Mouse (Mus musculus) lung, postnatal 25 days (tissue): ENCODE results near the gene Shisa6.
"Not testable (repeated sequence)": the region's sequence is repeated elsewhere in the genome, so short reads cannot be mapped to it uniquely, and the experiment has no call there.

ENCODE experiments used
- DNase-seq: peaks from one replicate; pipeline ENCODE4 v3.0.0; 2022; ENCODE audit warnings: low spot score

The Shisa6 gene

GRCm38 (mm10) chr11:66482501-66482900, 43.3 kb downstream of the Shisa6 start:
- DNase-seq: no peak

- no peak for DNase-seq
Measured at GRCm38 (mm10) chr11:66442631-66443030, 83.1 kb downstream of the Shisa6 start.

GRCm38 (mm10) chr11:66426129-66426528, 99.6 kb downstream of the Shisa6 start:
- DNase-seq: no peak

- no peak for DNase-seq
Measured at GRCm38 (mm10) chr11:66418216-66418615, 107.5 kb downstream of the Shisa6 start.

GRCm38 (mm10) chr11:66408721-66409120, 117.0 kb downstream of the Shisa6 start:
- not testable (repeated sequence) for DNase-seq

GRCm38 (mm10) chr11:66400036-66400435, 125.7 kb downstream of the Shisa6 start:
- DNase-seq: no peak

GRCm38 (mm10) chr11:66387561-66387960, 138.2 kb downstream of the Shisa6 start:
- DNase-seq: no peak

GRCm38 (mm10) chr11:66371796-66372195, 154.0 kb downstream of the Shisa6 start:
- DNase-seq: no peak

- no peak for DNase-seq
Measured at GRCm38 (mm10) chr11:66369764-66370163, 156.0 kb downstream of the Shisa6 start.

GRCm38 (mm10) chr11:66366809-66367685, 158.7 kb downstream of the Shisa6 start:
- no peak for DNase-seq

- no peak for DNase-seq
Measured at GRCm38 (mm10) chr11:66359811-66360210, 166.0 kb downstream of the Shisa6 start.

GRCm38 (mm10) chr11:66344822-66345221, 180.9 kb downstream of the Shisa6 start:
- peak; percentile 16 for DNase-seq

GRCm38 (mm10) chr11:66336313-66336712, 189.5 kb downstream of the Shisa6 start:
- DNase-seq: no peak

GRCm38 (mm10) chr11:66312764-66313163, 213.0 kb downstream of the Shisa6 start:
- DNase-seq: no peak

GRCm38 (mm10) chr11:66304396-66304795, 221.4 kb downstream of the Shisa6 start:
- DNase-seq: no peak

- DNase-seq: no peak
Measured at GRCm38 (mm10) chr11:66274707-66275081, 251.1 kb downstream of the Shisa6 start.

- DNase-seq: no peak
Measured at GRCm38 (mm10) chr11:66273904-66274706, 251.7 kb downstream of the Shisa6 start.

- no peak for DNase-seq
Measured at GRCm38 (mm10) chr11:66267029-66267428, 258.7 kb downstream of the Shisa6 start.

GRCm38 (mm10) chr11:66265336-66265990, 260.3 kb downstream of the Shisa6 start:
- no peak for DNase-seq

- no peak for DNase-seq
Measured at GRCm38 (mm10) chr11:66260205-66260604, 265.6 kb downstream of the Shisa6 start.

- DNase-seq: no peak
Measured at GRCm38 (mm10) chr11:66258851-66259250, 266.9 kb downstream of the Shisa6 start.

- no peak for DNase-seq
Measured at GRCm38 (mm10) chr11:66247115-66247514, 278.6 kb downstream of the Shisa6 start.
